Mouse (Mus musculus): ENCODE measurements around the gene Mapkap1. TPM values are rescaled to one million over a fixed set of nuclear protein-coding genes. Genes with fewer than 3 reads are reported as not detected.
"Not testable (repeated sequence)": the region's sequence is repeated elsewhere in the genome, so short reads cannot be mapped to it uniquely, and the experiment has no call there.

The Mapkap1 gene
- total and polyA plus RNA-seq, 2 experiments: 25.4 to 35.1 TPM

DNA sequence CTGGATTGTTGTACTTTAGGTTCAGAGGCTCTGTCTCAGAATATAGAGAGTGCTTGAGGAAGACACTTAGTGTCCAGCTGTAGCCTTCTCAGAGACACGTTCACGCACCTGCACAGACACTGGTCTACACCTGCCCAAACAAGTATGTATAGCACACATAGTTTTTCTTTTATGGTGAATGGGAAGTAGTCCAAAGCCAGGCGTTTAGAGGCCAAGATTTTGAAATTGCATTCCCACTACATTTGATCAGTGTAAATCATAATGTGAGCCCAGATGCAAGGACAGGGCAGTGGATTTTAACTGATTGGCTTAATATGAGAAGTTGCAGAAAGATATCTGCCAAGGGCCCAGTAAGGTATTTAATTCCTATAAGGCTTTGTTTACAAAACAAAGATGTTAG is 17.6 kb downstream of the Mapkap1 start:
- H3K4me1 ChIP-seq (ENCODE audit: control insufficient read depth, insufficient read depth, low read length): 0 out of 2 replicates have a peak, but pooled peaks cover under 1% of the 10 kb centered on the region
- no peak for TF ChIP-seq POLR2A (IDR thresholded peaks at IDR 0.05; ENCODE audit: extremely low read depth, insufficient read depth, low read length)
- no peak for TF ChIP-seq CTCF (IDR thresholded peaks at IDR 0.05; ENCODE audit: low read depth, low read length)
- 81% methylated on average over 3 of the region's 3 CpGs for WGBS

GRCm38 (mm10) chr2:34425573-34426223 is 19.1 kb downstream of the Mapkap1 start:
- no peak overlapping the region for H3K4me3 ChIP-seq (ENCODE audit: insufficient read depth, low read depth, low read length)
- H3K79me2 ChIP-seq (ENCODE audit: control insufficient read depth, insufficient read depth, low read length): peaks cover 13% of the 10 kb centered on the region; the same call in 1 of the 2 replicates
- H3K27ac ChIP-seq (replicated peaks; ENCODE audit: insufficient read depth, low read depth, low read length): no peak overlapping the region
- 0 out of 2 replicates have a peak, but pooled peaks cover 4% of the 10 kb centered on the region for H3K4me1 ChIP-seq (ENCODE audit: control insufficient read depth, insufficient read depth, low read length)
- no peaks in the 10 kb centered on the region for H3K36me3 ChIP-seq (ENCODE audit: control insufficient read depth, insufficient read depth, low read length)
- no peak for DNase-seq (ENCODE audit: extremely low read depth, low read depth, low spot score)
- H3K9ac ChIP-seq (ENCODE audit: low read depth, low read length): no peak overlapping the region
- no peak for TF ChIP-seq POLR2A (IDR thresholded peaks at IDR 0.05; ENCODE audit: extremely low read depth, insufficient read depth, low read length)
- TF ChIP-seq CTCF (IDR thresholded peaks at IDR 0.05; ENCODE audit: low read depth, low read length): no peak
- H3K27me3 ChIP-seq (ENCODE audit: control insufficient read depth, insufficient read depth, low read length): no peaks in the 10 kb centered on the region
- 94% methylated on average over 4 of the region's 4 CpGs for WGBS

More for the DNA sequence above, 17.6 kb downstream of the Mapkap1 start:
- Histone ChIP-seq H3K36me3 (ENCODE audit: control insufficient read depth, insufficient read depth, low read length) (no peaks in the 10 kb centered on the region), H3K4me3 (ENCODE audit: insufficient read depth, low read depth, low read length) (no peak overlapping the region), H3K27me3 (ENCODE audit: control insufficient read depth, insufficient read depth, low read length) (no peaks in the 10 kb centered on the region), H3K79me2 (ENCODE audit: control insufficient read depth, insufficient read depth, low read length) (peaks cover 11% of the 10 kb centered on the region; the same call in 1 of the 2 replicates), H3K27ac (replicated peaks; ENCODE audit: insufficient read depth, low read depth, low read length) (no peak overlapping the region), H3K9ac (ENCODE audit: low read depth, low read length) (no peak overlapping the region)
- DNase-seq (ENCODE audit: extremely low read depth, low read depth, low spot score): no peak

GRCm38 (mm10) chr2:34430663-34431062 is 24.1 kb downstream of the Mapkap1 start:
- H3K4me3 ChIP-seq (ENCODE audit: insufficient read depth, low read depth, low read length): no peak overlapping the region
- TF ChIP-seq POLR2A (IDR thresholded peaks at IDR 0.05; ENCODE audit: extremely low read depth, insufficient read depth, low read length): no peak
- TF ChIP-seq CTCF (IDR thresholded peaks at IDR 0.05; ENCODE audit: low read depth, low read length): no peak
- 95% methylated on average over 8 of the region's 8 CpGs for WGBS
- 0 out of 2 replicates have a peak, but pooled peaks cover 4% of the 10 kb centered on the region for H3K4me1 ChIP-seq (ENCODE audit: control insufficient read depth, insufficient read depth, low read length)
- no peak overlapping the region for H3K9ac ChIP-seq (ENCODE audit: low read depth, low read length)
- no peak overlapping the region for H3K27ac ChIP-seq (replicated peaks; ENCODE audit: insufficient read depth, low read depth, low read length)
- peaks cover 2% of the 10 kb centered on the region; the same call in 1 of the 2 replicates for H3K36me3 ChIP-seq (ENCODE audit: control insufficient read depth, insufficient read depth, low read length)
- H3K79me2 ChIP-seq (ENCODE audit: control insufficient read depth, insufficient read depth, low read length): peaks cover 9% of the 10 kb centered on the region; the same call in 1 of the 2 replicates
- H3K27me3 ChIP-seq (ENCODE audit: control insufficient read depth, insufficient read depth, low read length): no peaks in the 10 kb centered on the region
- DNase-seq (ENCODE audit: extremely low read depth, low read depth, low spot score): no peak

DNA sequence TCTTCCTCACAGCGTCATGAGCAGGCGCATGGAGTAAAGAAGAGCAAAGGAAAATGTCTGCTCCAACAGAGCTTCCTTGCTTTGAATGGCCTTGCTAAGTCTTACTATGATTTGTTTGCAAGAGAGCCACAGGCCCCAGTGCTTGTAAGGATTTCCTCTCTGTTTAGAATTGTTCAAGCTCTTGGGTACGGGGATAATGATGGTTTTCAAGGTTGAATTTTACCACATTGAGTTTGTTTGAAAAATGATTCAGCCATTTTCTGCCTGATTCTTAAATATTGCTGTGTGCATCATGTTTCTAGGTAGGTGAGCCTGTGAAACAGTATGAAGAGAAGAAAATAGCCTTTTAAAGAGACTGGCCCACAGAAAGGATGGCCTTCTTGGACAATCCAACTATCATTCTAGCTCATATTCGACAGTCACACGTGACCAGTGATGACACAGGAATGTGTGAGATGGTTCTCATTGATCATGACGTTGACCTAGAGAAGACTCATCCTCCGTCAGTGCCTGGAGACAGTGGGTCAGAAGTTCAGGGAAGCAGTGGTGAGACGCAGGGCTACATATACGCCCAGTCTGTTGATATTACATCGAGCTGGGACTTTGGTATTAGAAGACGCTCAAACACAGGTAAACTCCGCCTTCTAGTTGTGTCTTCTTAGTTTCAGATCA is 25.3 kb downstream of the Mapkap1 start:
- DNase-seq (ENCODE audit: extremely low read depth, low read depth, low spot score): no peak
- no peak overlapping the region for H3K27ac ChIP-seq (replicated peaks; ENCODE audit: insufficient read depth, low read depth, low read length)
- H3K36me3 ChIP-seq (ENCODE audit: control insufficient read depth, insufficient read depth, low read length): peaks cover 2% of the 10 kb centered on the region; the same call in 1 of the 2 replicates
- no peaks in the 10 kb centered on the region for H3K27me3 ChIP-seq (ENCODE audit: control insufficient read depth, insufficient read depth, low read length)
- no peak overlapping the region for H3K4me3 ChIP-seq (ENCODE audit: insufficient read depth, low read depth, low read length)
- no peak overlapping the region for H3K9ac ChIP-seq (ENCODE audit: low read depth, low read length)
- H3K4me1 ChIP-seq (ENCODE audit: control insufficient read depth, insufficient read depth, low read length): 0 out of 2 replicates have a peak, but pooled peaks cover 4% of the 10 kb centered on the region
- WGBS: 92% methylated on average over 12 of the region's 12 CpGs
- TF ChIP-seq POLR2A (IDR thresholded peaks at IDR 0.05; ENCODE audit: extremely low read depth, insufficient read depth, low read length): no peak
- no peak for TF ChIP-seq CTCF (IDR thresholded peaks at IDR 0.05; ENCODE audit: low read depth, low read length)
- H3K79me2 ChIP-seq (ENCODE audit: control insufficient read depth, insufficient read depth, low read length): peaks cover 9% of the 10 kb centered on the region; the same call in 1 of the 2 replicates

GRCm38 (mm10) chr2:34432887-34433286 is 26.3 kb downstream of the Mapkap1 start:
- not testable (repeated sequence) for H3K27ac ChIP-seq (replicated peaks; ENCODE audit: insufficient read depth, low read depth, low read length); H3K36me3 ChIP-seq (ENCODE audit: control insufficient read depth, insufficient read depth, low read length); DNase-seq (ENCODE audit: extremely low read depth, low read depth, low spot score); H3K9ac ChIP-seq (ENCODE audit: low read depth, low read length); H3K79me2 ChIP-seq (ENCODE audit: control insufficient read depth, insufficient read depth, low read length); H3K4me1 ChIP-seq (ENCODE audit: control insufficient read depth, insufficient read depth, low read length); H3K4me3 ChIP-seq (ENCODE audit: insufficient read depth, low read depth, low read length); H3K27me3 ChIP-seq (ENCODE audit: control insufficient read depth, insufficient read depth, low read length)
- 100% methylated on average over 1 of the region's 2 CpGs for WGBS

GRCm38 (mm10) chr2:34436321-34436720 is 29.8 kb downstream of the Mapkap1 start:
- Histone ChIP-seq H3K36me3 (ENCODE audit: control insufficient read depth, insufficient read depth, low read length) (peaks cover 4% of the 10 kb centered on the region; the same call in 1 of the 2 replicates), H3K9ac (ENCODE audit: low read depth, low read length) (no peak overlapping the region), H3K79me2 (ENCODE audit: control insufficient read depth, insufficient read depth, low read length) (no peaks in the 10 kb centered on the region), H3K27ac (replicated peaks; ENCODE audit: insufficient read depth, low read depth, low read length) (no peak overlapping the region), H3K4me3 (ENCODE audit: insufficient read depth, low read depth, low read length) (no peak overlapping the region), H3K4me1 (ENCODE audit: control insufficient read depth, insufficient read depth, low read length) (no peaks in the 10 kb centered on the region), H3K27me3 (ENCODE audit: control insufficient read depth, insufficient read depth, low read length) (no peaks in the 10 kb centered on the region)
- WGBS: 92% methylated on average over 3 of the region's 3 CpGs
- TF ChIP-seq CTCF (IDR thresholded peaks at IDR 0.05; ENCODE audit: low read depth, low read length): no peak
- DNase-seq (ENCODE audit: extremely low read depth, low read depth, low spot score): no peak

All from liver, adult 2 months (tissue).